Mouse (Mus musculus): ENCODE measurements at regions not wholly inside any gene's neighbourhood (a gene's known extent, or its start where the extent isn't known, plus 50 kb on each side); places are given as distances from the start of the nearest gene placed in this dataset.

DNA sequence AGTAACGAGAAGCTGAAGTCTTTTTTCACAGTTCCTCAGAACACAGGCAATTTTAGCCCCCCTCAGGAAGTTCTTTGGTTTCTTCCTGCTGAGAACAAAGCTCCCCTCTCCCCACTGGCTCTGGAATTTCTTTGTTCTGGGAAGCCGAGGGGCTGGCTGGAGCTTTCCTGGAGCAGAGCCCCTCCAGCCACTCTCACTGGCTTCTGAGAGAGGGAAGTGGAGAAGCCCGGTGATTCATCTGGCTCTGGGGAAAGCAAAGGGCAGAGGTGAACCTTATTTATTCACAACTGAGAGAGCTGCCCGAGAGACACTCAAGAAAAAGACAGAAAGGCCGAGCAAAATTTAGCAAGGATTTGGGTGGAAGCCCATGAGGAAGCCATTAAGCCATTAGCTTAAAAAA, 63.9 kb downstream of the Ddx3x start:
- ATAC-seq (replicated peaks; ENCODE audit: poor library complexity, severe bottlenecking): no peak

DNA sequence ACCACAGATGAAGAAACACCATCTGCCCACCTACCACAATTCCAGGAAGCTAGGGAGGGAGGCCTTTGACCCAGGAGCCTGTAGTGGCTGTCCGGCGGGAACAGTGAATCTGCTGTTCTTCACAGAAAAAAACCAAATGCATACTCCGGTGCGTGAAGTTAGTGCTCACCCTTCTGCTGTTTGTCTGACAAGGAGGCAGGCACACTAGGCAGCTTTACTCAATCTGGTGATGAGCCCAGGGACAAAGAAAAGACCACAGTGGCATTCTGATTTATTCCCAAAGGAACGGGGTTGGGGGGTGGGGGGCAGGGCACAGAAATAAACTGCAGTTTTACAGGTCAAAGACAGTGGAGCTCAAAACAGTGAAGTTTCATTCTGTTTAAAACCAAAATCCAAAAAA, 64.4 kb downstream of the Ddx3x start:
- ATAC-seq (replicated peaks; ENCODE audit: poor library complexity, severe bottlenecking): no peak

- no peak for ATAC-seq (replicated peaks; ENCODE audit: poor library complexity, severe bottlenecking)
Measured at GRCm38 (mm10) chrX:13346011-13346631, 65.4 kb downstream of the Ddx3x start.

GRCm38 (mm10) chrX:13346696-13347026, 65.9 kb downstream of the Ddx3x start:
- ATAC-seq (replicated peaks; ENCODE audit: poor library complexity, severe bottlenecking): 0 out of 2 replicates have a peak, but pooled peaks have one; percentile 1

- peak; percentile 93 for ATAC-seq (replicated peaks; ENCODE audit: poor library complexity, severe bottlenecking)
Measured at GRCm38 (mm10) chrX:13347027-13347840, 66.5 kb downstream of the Ddx3x start.

GRCm38 (mm10) chrX:13348415-13348814, 67.6 kb downstream of the Ddx3x start:
- ATAC-seq (replicated peaks; ENCODE audit: poor library complexity, severe bottlenecking): no peak

GRCm38 (mm10) chrX:13350461-13350860, 69.7 kb downstream of the Ddx3x start:
- ATAC-seq (replicated peaks; ENCODE audit: poor library complexity, severe bottlenecking): no peak

- no peak for ATAC-seq (replicated peaks; ENCODE audit: poor library complexity, severe bottlenecking)
Measured at GRCm38 (mm10) chrX:13357149-13357783, 76.5 kb downstream of the Ddx3x start.

DNA sequence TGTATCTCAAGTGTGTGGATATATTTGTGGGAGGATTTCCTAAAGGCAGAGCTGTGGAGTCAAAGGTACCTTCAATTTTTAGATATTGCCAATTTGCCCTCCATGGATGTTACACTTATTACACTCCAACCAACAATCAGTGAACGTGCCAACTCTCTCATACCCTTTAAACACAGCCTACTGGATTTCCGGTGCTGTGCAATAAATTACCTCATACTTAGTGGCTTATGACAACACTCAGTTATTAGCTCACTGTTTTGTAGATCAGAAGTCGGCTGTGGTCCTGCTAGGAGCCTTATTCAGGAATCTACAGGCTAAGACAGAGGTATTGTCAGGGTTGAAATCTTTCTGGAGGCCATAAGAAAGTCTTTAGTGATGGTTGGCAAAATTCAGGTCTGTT, 77.2 kb downstream of the Ddx3x start:
- peak; percentile 61 for ATAC-seq (replicated peaks; ENCODE audit: poor library complexity, severe bottlenecking)

DNA sequence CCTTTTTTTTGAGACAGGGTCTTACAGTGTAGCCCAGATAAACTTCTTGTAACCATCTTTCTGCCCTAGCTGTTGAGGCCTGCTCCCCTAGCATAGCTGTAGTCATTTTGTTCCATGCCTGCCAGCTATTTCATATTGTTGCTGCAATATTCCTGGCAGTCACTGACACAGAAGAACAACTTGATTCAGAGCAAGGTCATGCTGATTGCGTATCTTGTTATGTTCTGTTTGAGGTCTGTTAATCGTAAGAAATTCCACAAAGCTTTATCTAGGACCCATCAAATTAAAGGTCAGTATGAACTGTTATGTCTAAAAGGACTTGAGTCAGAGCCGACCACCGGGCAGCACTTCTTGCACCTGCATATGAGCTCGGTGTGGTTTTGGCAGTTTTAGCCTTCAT, 79.7 kb downstream of the Ddx3x start:
- no peak for ATAC-seq (replicated peaks; ENCODE audit: poor library complexity, severe bottlenecking)

DNA sequence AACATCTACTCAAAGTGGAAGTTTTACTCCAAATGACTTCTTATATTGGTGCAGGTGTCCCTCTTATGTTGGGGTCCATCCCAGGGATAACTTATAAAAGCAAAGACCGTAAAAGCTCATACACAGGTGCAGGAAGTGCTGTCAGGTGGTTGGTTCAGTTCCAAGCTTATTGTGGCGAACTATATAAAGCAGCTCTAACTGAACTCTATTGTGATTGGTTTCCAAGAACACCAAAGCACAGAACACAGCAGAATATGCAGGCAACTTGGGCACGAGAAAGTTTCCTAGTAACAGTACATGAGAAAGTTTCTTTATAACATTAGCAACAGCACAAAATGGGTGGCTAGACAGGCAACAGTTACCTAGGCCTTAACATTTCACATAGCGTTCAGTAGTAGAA, 89.5 kb downstream of the Ddx3x start:
- ATAC-seq (replicated peaks; ENCODE audit: poor library complexity, severe bottlenecking): no peak

DNA sequence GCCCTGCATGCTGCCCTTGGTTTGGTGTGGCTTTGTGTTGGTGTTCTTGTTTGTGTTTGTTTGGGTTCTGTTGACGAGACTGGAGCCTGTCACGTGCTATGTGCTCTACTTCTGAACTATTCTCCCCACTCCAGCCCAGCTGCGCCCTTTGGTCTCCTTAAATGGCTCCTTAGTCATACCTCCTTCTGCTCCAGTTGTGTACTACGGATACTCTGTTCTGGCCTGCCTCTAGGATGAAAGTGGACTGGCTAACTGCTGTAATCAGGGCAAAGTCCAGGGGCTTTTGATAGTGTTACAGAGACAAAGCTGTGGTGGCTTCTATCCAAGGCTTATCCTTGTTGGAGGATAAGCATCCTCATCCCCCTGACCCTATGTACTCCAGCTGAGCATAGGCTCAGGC, 92.0 kb downstream of the Ddx3x start:
- no peak for ATAC-seq (replicated peaks; ENCODE audit: poor library complexity, severe bottlenecking)

GRCm38 (mm10) chrX:13386354-13386753, 79.6 kb upstream of the Nyx start:
- ATAC-seq (replicated peaks; ENCODE audit: poor library complexity, severe bottlenecking): peak; percentile 56

DNA sequence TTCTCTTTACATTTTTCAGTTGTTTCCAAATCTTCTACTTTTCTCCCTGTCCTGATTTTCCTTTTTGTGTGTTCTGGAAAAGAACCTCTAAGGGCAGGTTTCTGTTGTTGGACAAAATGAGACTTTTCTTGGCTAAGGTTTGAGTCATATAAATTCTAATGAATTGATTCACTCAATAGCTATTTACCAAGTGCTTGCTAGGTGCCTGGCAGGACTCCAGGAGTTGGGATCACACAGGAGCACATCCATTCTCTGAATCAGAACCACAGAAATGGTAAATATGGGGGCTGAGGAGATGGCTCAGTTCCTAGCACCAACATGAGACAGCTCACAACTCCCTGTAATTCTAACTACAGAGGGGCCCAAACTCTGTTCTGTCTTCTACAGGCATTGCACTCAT, 67.4 kb upstream of the Nyx start:
- no peak for ATAC-seq (replicated peaks; ENCODE audit: poor library complexity, severe bottlenecking)

DNA sequence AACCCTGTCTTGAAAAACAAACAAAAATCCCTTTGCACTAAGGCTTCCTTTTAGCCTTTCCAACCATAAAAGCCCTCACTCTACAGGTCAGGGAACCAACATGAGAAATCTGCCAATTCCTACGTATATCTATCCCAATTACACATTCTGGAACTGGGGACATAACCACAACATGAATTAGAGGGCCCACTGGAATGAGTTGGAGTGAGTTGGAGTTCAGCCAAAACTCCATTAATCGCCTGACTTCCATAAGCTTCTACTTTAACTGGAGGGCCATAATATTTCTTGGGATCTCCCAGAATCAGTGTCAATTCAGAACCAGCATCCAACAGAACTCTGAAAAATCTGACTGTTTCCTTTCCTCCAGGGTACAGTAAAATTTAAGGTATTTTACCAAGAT, 53.2 kb upstream of the Nyx start:
- no peak for ATAC-seq (replicated peaks; ENCODE audit: poor library complexity, severe bottlenecking)

GRCm38 (mm10) chrX:13413135-13413534, 52.8 kb upstream of the Nyx start:
- ATAC-seq (replicated peaks; ENCODE audit: poor library complexity, severe bottlenecking): no peak
